ENCODE assay signal across 28 mouse cellular contexts in genomic region chr16:18357977-18358376, GRCm38 (mm10).
"Had no signal": no experiment of that assay in that cellular context is flagged by ENCODE, and none has a peak within 500 bp of the region (broad histone marks: within the 10 kb centered on the region; RNA-seq: fewer than 3 reads in every experiment).

No protein-coding gene starts in this region.

- H3K27ac ChIP-seq: embryonic facial prominence, embryonic 12.5 days; embryonic facial prominence, embryonic 13.5 days; forebrain, embryonic 10.5 days; forebrain, embryonic 12.5 days; forebrain, embryonic 13.5 days; forebrain, embryonic 15.5 days; gastrocnemius, adult 2 months; heart, adult 2 months had no signal

- H3K4me3 ChIP-seq: embryonic facial prominence, embryonic 12.5 days; embryonic facial prominence, embryonic 13.5 days; erythroblast, embryonic 14.5 days; forebrain, embryonic 10.5 days; forebrain, embryonic 12.5 days; forebrain, embryonic 13.5 days; forebrain, embryonic 15.5 days; gastrocnemius, adult 2 months; heart, adult 2 months had no signal

- H3K4me1 ChIP-seq: embryonic facial prominence, embryonic 12.5 days; embryonic facial prominence, embryonic 13.5 days; forebrain, embryonic 15.5 days had no signal

- H3K9me3 ChIP-seq: embryonic facial prominence, embryonic 12.5 days; embryonic facial prominence, embryonic 13.5 days; forebrain, embryonic 10.5 days; forebrain, embryonic 12.5 days; forebrain, embryonic 13.5 days; forebrain, embryonic 15.5 days had no signal

- H3K36me3 ChIP-seq: embryonic facial prominence, embryonic 12.5 days; embryonic facial prominence, embryonic 13.5 days had no signal

- DNase-seq: cerebellum, adult 18-20 months; cerebellum, adult 2 months; cerebellum, adult 8-10 months; cerebellum, adult 9-10 months; cerebellum, adult 9-11 months; cerebellum, postnatal 10 days; cerebellum, postnatal 14 days; cerebellum, postnatal 25 days; cerebellum, postnatal 36 days; embryo, embryonic 11 days; forebrain, postnatal 0 days; gastrocnemius, adult 2 months; gastrocnemius, postnatal 10 days; gastrocnemius, postnatal 14 days; gastrocnemius, postnatal 25 days; gastrocnemius, postnatal 36 days; heart, adult 11 months; heart, adult 18-20 months; heart, adult 2 months had no signal

- H3K27me3 ChIP-seq: embryonic facial prominence, embryonic 12.5 days; embryonic facial prominence, embryonic 13.5 days; forebrain, embryonic 12.5 days; forebrain, embryonic 13.5 days; forebrain, embryonic 15.5 days had no signal

- H3K4me2 ChIP-seq: embryonic facial prominence, embryonic 12.5 days; embryonic facial prominence, embryonic 13.5 days; forebrain, embryonic 12.5 days; forebrain, embryonic 13.5 days; forebrain, embryonic 15.5 days had no signal

- H3K9ac ChIP-seq: embryonic facial prominence, embryonic 12.5 days; embryonic facial prominence, embryonic 13.5 days; forebrain, embryonic 12.5 days; forebrain, embryonic 13.5 days; forebrain, embryonic 15.5 days; forebrain, postnatal 0 days had no signal

- ATAC-seq: forebrain, embryonic 13.5 days; forebrain, embryonic 14.5 days; forebrain, embryonic 15.5 days; forebrain, embryonic 16.5 days; forebrain, postnatal 0 days had no signal
